Mouse (Mus musculus): ENCODE data around the gene D430019H16Rik. TPM values are rescaled to one million over a fixed set of nuclear protein-coding genes. Genes with fewer than 3 reads are reported as not detected.

The D430019H16Rik gene
- polyA plus RNA-seq, 1 experiment = 133 TPM

GRCm38 (mm10) chr12:105445767-105446166 is 7.9 kb upstream of the D430019H16Rik start:
- DNase-seq (ENCODE audit: low read depth) = no peak
- TF ChIP-seq CTCF (IDR thresholded peaks at IDR 0.05; ENCODE audit: borderline replicate concordance, extremely low read depth, insufficient read depth, insufficient read length) (no peak), POLR2A (IDR thresholded peaks at IDR 0.05; ENCODE audit: borderline replicate concordance, extremely low read depth, insufficient read depth, insufficient read length, poor library complexity, severe bottlenecking) (no peak)

- no peak for DNase-seq (ENCODE audit: low read depth)
- TF ChIP-seq POLR2A (IDR thresholded peaks at IDR 0.05; ENCODE audit: borderline replicate concordance, extremely low read depth, insufficient read depth, insufficient read length, poor library complexity, severe bottlenecking) (no peak), CTCF (IDR thresholded peaks at IDR 0.05; ENCODE audit: borderline replicate concordance, extremely low read depth, insufficient read depth, insufficient read length) (no peak)
These were observed 4.4 kb upstream of the D430019H16Rik start for GRCm38 (mm10) chr12:105449239-105449638.

DNA sequence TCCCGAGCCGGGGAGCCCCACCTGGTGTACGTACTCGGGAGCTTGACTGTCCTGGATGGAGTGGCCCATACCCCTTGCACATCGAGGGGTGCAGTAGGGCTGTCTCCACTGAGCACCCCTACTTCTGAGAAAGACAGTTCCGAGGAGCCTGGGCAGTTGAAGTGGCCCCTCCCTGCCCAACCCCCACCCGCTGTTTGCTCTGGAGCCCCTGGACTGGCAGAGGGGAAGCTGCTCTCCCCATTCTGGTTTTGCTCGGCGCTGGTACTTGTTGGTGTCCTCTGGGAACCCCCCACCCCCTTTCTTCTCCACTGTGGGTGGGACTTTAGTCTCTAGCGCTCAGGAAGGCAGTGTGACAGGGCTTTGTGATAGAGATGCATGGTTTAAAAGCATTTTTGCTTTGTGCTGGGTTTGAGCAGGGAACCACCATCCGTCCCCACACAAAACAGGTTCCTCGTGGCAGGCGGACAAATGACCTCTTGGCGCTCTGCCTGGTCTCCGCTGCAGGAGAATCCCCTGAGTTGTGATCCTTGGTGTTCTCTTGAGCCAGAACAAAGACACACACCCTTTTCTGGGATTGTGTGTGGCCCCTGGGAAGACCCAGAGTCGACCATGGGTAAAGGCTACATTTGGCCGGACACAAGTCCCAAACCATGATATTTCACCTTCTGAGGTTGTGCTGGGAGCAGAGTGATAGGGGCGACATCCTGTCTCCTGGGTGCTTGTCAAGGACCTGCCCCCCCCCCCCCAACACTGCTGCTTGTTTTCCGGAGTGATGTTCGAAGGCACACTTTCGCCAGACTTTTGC is 804 bp downstream of the D430019H16Rik start:
- no peak for TF ChIP-seq CTCF (IDR thresholded peaks at IDR 0.05; ENCODE audit: borderline replicate concordance, extremely low read depth, insufficient read depth, insufficient read length)
- no peak for TF ChIP-seq POLR2A (IDR thresholded peaks at IDR 0.05; ENCODE audit: borderline replicate concordance, extremely low read depth, insufficient read depth, insufficient read length, poor library complexity, severe bottlenecking)
- DNase-seq (ENCODE audit: low read depth) = peak; percentile 74

GRCm38 (mm10) chr12:105455063-105455559 is 1.5 kb downstream of the D430019H16Rik start:
- DNase-seq (ENCODE audit: low read depth) = peak; percentile 88
- TF ChIP-seq POLR2A (IDR thresholded peaks at IDR 0.05; ENCODE audit: borderline replicate concordance, extremely low read depth, insufficient read depth, insufficient read length, poor library complexity, severe bottlenecking) (no peak), CTCF (IDR thresholded peaks at IDR 0.05; ENCODE audit: borderline replicate concordance, extremely low read depth, insufficient read depth, insufficient read length) (no peak)

- DNase-seq (ENCODE audit: low read depth) = no peak
- TF ChIP-seq POLR2A (IDR thresholded peaks at IDR 0.05; ENCODE audit: borderline replicate concordance, extremely low read depth, insufficient read depth, insufficient read length, poor library complexity, severe bottlenecking) = no peak
- no peak for TF ChIP-seq CTCF (IDR thresholded peaks at IDR 0.05; ENCODE audit: borderline replicate concordance, extremely low read depth, insufficient read depth, insufficient read length)
These were observed 5.1 kb downstream of the D430019H16Rik start for GRCm38 (mm10) chr12:105458791-105459190.

DNA sequence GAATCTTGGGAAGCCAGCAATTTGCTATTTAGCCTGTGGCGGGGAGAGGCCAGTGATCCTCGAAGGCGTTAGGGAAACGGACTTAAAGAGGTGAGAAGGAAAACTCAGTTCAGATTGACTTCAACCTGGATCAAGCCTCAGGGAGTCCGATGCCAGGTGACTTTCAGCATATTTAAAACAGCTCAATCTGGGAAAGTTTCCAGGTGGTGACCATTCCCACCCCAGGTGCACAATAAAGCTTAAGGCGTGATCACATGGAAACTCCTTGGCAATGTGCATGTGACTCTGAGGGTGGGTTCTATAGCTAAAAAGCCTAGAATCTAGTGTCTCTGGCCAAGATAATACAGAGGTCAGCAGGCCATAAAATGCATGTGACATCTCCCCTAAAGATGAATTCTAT is 7.4 kb downstream of the D430019H16Rik start:
- no peak for TF ChIP-seq POLR2A (IDR thresholded peaks at IDR 0.05; ENCODE audit: borderline replicate concordance, extremely low read depth, insufficient read depth, insufficient read length, poor library complexity, severe bottlenecking)
- no peak for TF ChIP-seq CTCF (IDR thresholded peaks at IDR 0.05; ENCODE audit: borderline replicate concordance, extremely low read depth, insufficient read depth, insufficient read length)
- no peak for DNase-seq (ENCODE audit: low read depth)

- DNase-seq (ENCODE audit: low read depth) = no peak
These were observed 15.4 kb downstream of the D430019H16Rik start for GRCm38 (mm10) chr12:105469026-105469425.

DNA sequence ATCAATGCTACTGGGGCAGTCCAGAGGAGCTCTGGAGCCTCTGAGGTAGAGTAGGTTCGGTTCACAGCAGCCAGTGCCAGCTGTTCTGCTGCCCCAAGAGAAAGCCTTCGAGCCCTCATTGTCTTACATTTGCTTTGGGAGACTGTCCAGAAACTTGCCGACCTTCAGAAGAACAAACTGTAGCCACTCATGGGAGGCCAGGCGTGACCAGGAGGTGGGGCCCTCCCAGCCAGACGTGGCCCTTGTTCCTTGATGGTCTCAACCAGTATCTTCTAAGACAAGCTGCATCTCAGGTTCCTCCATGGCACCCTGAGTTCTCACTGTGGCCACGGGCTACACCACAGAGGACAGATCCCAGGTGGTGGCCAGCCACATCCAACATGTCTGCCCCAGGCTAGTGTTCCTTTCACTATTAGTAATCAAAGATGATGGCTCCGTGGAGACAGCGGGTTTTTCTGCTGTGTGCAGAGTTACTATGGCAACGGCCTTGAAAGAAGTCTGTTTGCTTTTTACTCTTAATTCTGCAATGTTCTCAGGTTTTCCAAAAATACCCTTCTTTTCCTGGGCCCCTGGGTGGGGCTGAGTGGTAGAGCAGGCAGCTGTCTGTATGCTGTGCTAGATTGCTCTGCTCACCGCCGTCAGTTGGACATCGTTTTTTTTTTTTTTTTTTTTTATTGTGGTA is 21.7 kb downstream of the D430019H16Rik start:
- TF ChIP-seq POLR2A (IDR thresholded peaks at IDR 0.05; ENCODE audit: borderline replicate concordance, extremely low read depth, insufficient read depth, insufficient read length, poor library complexity, severe bottlenecking) (no peak), CTCF (IDR thresholded peaks at IDR 0.05; ENCODE audit: borderline replicate concordance, extremely low read depth, insufficient read depth, insufficient read length) (no peak)
- peak; percentile 72 for DNase-seq (ENCODE audit: low read depth)

More at GRCm38 (mm10) chr12:105469026-105469425, 15.4 kb downstream of the D430019H16Rik start:
- TF ChIP-seq POLR2A (IDR thresholded peaks at IDR 0.05; ENCODE audit: borderline replicate concordance, extremely low read depth, insufficient read depth, insufficient read length, poor library complexity, severe bottlenecking) = no peak
- no peak for TF ChIP-seq CTCF (IDR thresholded peaks at IDR 0.05; ENCODE audit: borderline replicate concordance, extremely low read depth, insufficient read depth, insufficient read length)

GRCm38 (mm10) chr12:105476453-105476852 is 22.8 kb downstream of the D430019H16Rik start:
- DNase-seq (ENCODE audit: low read depth) = peak; percentile 51
- TF ChIP-seq POLR2A (IDR thresholded peaks at IDR 0.05; ENCODE audit: borderline replicate concordance, extremely low read depth, insufficient read depth, insufficient read length, poor library complexity, severe bottlenecking) = no peak
- TF ChIP-seq CTCF (IDR thresholded peaks at IDR 0.05; ENCODE audit: borderline replicate concordance, extremely low read depth, insufficient read depth, insufficient read length) = peak; percentile 88

- TF ChIP-seq CTCF (IDR thresholded peaks at IDR 0.05; ENCODE audit: borderline replicate concordance, extremely low read depth, insufficient read depth, insufficient read length) = no peak
- TF ChIP-seq POLR2A (IDR thresholded peaks at IDR 0.05; ENCODE audit: borderline replicate concordance, extremely low read depth, insufficient read depth, insufficient read length, poor library complexity, severe bottlenecking) = no peak
- no peak for DNase-seq (ENCODE audit: low read depth)
These were observed 23.3 kb downstream of the D430019H16Rik start for GRCm38 (mm10) chr12:105476993-105477392.

DNA sequence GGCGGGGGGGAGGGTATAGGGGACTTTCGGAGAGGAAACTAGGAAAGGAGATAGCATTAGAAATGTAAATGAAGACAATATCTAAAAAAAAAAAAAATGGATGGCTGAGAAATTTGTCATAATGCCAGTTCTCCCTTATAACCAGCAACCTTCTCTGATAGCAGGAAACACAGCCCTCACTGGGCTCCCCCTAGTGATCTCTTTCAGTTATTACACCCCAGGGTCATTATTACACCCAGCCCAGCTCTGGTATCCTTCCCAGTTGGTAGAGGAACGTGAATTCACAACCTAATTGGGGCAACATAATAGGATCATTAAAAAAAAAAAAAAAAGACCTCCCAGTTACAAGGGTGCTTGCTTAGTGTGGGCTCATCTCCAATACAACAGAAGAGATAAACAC is 29.8 kb downstream of the D430019H16Rik start:
- peak; percentile 65 for DNase-seq (ENCODE audit: low read depth)
- TF ChIP-seq CTCF (IDR thresholded peaks at IDR 0.05; ENCODE audit: borderline replicate concordance, extremely low read depth, insufficient read depth, insufficient read length) = peak; percentile 70; the same call in 1 of the 2 replicates
- no peak for TF ChIP-seq POLR2A (IDR thresholded peaks at IDR 0.05; ENCODE audit: borderline replicate concordance, extremely low read depth, insufficient read depth, insufficient read length, poor library complexity, severe bottlenecking)

Data from brain, embryonic 14.5 days (tissue).